Mouse (Mus musculus) natural killer cell, adult 2 months (primary cell): ENCODE measurements around the gene Olfr1199.

Experiments
- DNase-seq, 2 experiments: peaks; one replicate each; pipeline ENCODE4 v3.0.0; 2022; ENCODE audit warnings: low spot score in 2 of 2

Gene Olfr1199

GRCm38 (mm10) chr2:88760369-88760768, at the start of gene Olfr1199:
Olfr1199 (minus strand) TSS chr2:88760469.
- DNase-seq, result no peak

- DNase-seq, result no peak
Measured at GRCm38 (mm10) chr2:88792736-88793135, 32.5 kb upstream of the Olfr1199 start, which contains the start of gene Olfr1201. Olfr1201 (plus strand) TSS chr2:88793036.

GRCm38 (mm10) chr2:88770388-88770787, 10.1 kb upstream of the Olfr1199 start, which contains the start of gene Olfr1200:
Olfr1200 (minus strand) TSS chr2:88770488.
- no peak for DNase-seq

DNA sequence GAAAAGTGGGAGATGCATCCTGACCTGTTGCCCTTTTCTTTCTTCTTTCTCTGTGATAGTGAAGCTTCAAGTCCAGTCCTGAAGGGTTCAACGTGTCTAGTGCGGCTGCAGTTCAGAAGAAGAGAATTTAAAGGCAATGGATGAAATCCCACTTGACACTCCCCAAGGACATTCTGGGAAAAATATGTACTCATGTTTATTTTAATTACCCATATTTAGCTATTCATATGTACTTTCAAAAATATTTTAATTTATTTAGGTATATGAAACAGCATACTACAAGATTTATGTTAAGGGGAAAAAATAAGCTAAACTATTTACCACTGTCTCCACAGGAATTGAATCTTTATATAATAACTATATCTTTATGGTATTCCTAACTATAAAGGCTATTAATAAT, 9.0 kb downstream of the Olfr1199 start, which contains the start of gene Olfr1198:
Olfr1198 (minus strand) TSS at position 101 of the 400 bp plus-strand sequence.
- no peak for DNase-seq

- DNase-seq, result no peak
Measured at GRCm38 (mm10) chr2:88743379-88743778, 16.9 kb downstream of the Olfr1199 start.

DNA sequence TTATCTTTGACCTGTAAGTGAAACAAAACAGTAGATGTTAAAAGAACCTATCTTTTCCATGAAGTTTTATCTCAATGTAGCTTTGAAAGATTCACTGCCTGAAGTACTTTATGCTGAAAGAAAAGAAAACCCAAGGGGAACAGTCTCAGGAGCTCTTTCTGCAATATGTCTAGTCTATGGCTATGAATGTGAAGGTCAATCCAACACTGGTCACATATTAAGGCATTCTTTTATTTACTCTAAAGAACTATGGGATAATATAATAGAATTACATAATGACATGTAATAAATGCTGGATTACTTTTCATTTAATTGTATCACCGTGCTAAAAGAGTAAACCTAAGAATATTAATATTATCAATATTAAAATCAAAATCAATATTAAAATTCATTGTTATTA, 28.0 kb downstream of the Olfr1199 start, which contains the start of gene Olfr1197:
Olfr1197 (minus strand) TSS at position 101 of the 400 bp plus-strand sequence.
- DNase-seq, result no peak

DNA sequence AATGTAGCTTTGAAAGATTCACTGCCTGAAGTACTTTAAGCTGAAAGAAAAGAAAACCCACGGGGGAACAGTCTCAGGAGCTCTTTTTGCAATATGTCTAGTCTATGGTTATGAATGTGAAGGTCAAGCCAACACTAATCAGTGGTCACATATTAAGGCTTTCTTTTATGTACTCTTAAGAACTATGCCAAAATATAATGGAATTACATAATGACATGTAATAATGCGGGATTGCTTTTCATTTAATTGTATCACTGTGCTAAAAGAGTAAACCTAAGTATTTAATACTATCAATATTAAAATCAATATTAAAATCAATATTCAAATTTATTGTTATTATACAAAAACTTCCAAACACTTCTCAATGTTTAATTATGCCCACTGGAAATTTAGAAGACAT, 55.8 kb downstream of the Olfr1199 start, which contains the start of gene Olfr1196:
Olfr1196 (minus strand) TSS at position 101 of the 400 bp plus-strand sequence.
- DNase-seq, result no peak
